Mouse (Mus musculus): ENCODE results near the gene Thnsl1. TPM values are rescaled to one million over a fixed set of nuclear protein-coding genes. Genes with fewer than 3 reads are reported as not detected.

The Thnsl1 gene
- polyA plus RNA-seq, 1 experiment from 2014 or later, result 5.7 TPM

- Histone ChIP-seq H3K4me2 (ENCODE audit: low read depth, low read length) (no peak overlapping the region), H3K27me3 (ENCODE audit: control insufficient read depth, insufficient read depth, low read length) (no peaks in the 10 kb centered on the region), H3K4me1 (ENCODE audit: control insufficient read depth, insufficient read depth, low read length) (no peaks in the 10 kb centered on the region), H3K9me3 (replicated peaks; ENCODE audit: control insufficient read depth, low read length) (no peaks in the 10 kb centered on the region), H3K4me3 (ENCODE audit: low read length) (no peak overlapping the region), H3K27ac (ENCODE audit: low read length) (no peak overlapping the region), H3K36me3 (ENCODE audit: control insufficient read depth, insufficient read depth) (no peaks in the 10 kb centered on the region), H3K9ac (ENCODE audit: low read length) (no peak overlapping the region)
- ATAC-seq (replicated peaks; ENCODE audit: extremely low read depth, insufficient read depth, low FRiP score), result no peak
These were observed 48.8 kb downstream of the Thnsl1 start for GRCm38 (mm10) chr2:21254308-21254707.

GRCm38 (mm10) chr2:21258281-21258680, 52.8 kb downstream of the Thnsl1 start:
- Histone ChIP-seq H3K27me3 (ENCODE audit: control insufficient read depth, insufficient read depth, low read length) (no peaks in the 10 kb centered on the region), H3K36me3 (ENCODE audit: control insufficient read depth, insufficient read depth) (no peaks in the 10 kb centered on the region), H3K9ac (ENCODE audit: low read length) (no peak overlapping the region), H3K27ac (ENCODE audit: low read length) (no peak overlapping the region), H3K4me3 (ENCODE audit: low read length) (no peak overlapping the region), H3K4me1 (ENCODE audit: control insufficient read depth, insufficient read depth, low read length) (peaks cover 8% of the 10 kb centered on the region), H3K4me2 (ENCODE audit: low read depth, low read length) (no peak overlapping the region), H3K9me3 (replicated peaks; ENCODE audit: control insufficient read depth, low read length) (no peaks in the 10 kb centered on the region)
- ATAC-seq (replicated peaks; ENCODE audit: extremely low read depth, insufficient read depth, low FRiP score), result no peak
- WGBS, result 71% methylated on average over 4 of the region's 4 CpGs

DNA sequence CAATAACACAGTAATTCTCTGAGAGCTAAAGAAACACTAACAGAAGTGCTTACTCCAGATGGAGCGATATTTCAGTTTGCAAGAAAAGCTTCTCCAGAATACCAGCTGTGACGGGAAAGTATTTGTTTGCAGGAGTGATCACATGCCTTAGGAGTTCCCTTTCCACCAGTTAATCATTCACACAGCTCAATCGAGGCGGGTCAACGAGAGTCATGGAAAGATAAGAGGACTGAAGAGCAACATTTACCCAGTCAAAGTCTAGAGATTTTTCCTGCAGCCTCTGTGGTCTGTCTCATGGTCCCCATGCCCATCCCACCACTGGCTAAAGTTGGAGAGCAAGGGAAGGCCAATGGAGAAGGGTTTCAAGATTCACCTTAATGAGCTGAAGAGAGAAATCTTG, 53.6 kb downstream of the Thnsl1 start:
- peaks cover 8% of the 10 kb centered on the region for H3K4me1 ChIP-seq (ENCODE audit: control insufficient read depth, insufficient read depth, low read length)
- no peaks in the 10 kb centered on the region for H3K9me3 ChIP-seq (replicated peaks; ENCODE audit: control insufficient read depth, low read length)
- no peak overlapping the region for H3K4me2 ChIP-seq (ENCODE audit: low read depth, low read length)
- H3K27ac ChIP-seq (ENCODE audit: low read length), result no peak overlapping the region
- H3K4me3 ChIP-seq (ENCODE audit: low read length), result no peak overlapping the region
- ATAC-seq (replicated peaks; ENCODE audit: extremely low read depth, insufficient read depth, low FRiP score), result no peak
- H3K9ac ChIP-seq (ENCODE audit: low read length), result no peak overlapping the region
- no peaks in the 10 kb centered on the region for H3K27me3 ChIP-seq (ENCODE audit: control insufficient read depth, insufficient read depth, low read length)
- no peaks in the 10 kb centered on the region for H3K36me3 ChIP-seq (ENCODE audit: control insufficient read depth, insufficient read depth)
- 43% methylated on average over 5 of the region's 5 CpGs for WGBS

DNA sequence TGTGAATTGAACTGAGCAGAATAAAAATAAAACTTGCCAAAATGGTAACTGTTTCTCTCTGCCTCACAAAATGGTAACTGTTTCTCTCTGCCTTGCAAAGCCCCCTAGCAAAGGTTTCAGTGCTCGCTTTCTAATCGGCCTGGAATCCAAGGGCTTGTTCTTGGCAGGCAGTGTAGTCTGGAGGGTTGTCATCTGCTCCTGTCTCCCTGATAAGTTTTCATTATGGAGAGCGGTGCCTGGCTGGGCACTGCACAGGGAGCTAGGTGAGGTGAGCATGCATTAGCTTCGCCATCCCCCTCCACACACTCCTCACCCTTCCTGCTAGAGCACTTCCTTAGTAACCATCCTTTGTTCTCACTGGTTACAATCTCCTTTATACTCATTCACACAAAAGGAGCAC, 54.5 kb downstream of the Thnsl1 start:
- H3K4me2 ChIP-seq (ENCODE audit: low read depth, low read length), result peak overlapping the region; percentile 17; the same call in 1 of the 2 replicates
- H3K9ac ChIP-seq (ENCODE audit: low read length), result no peak overlapping the region
- peak; percentile 60; the same call in 1 of the 2 replicates for ATAC-seq (replicated peaks; ENCODE audit: extremely low read depth, insufficient read depth, low FRiP score)

DNA sequence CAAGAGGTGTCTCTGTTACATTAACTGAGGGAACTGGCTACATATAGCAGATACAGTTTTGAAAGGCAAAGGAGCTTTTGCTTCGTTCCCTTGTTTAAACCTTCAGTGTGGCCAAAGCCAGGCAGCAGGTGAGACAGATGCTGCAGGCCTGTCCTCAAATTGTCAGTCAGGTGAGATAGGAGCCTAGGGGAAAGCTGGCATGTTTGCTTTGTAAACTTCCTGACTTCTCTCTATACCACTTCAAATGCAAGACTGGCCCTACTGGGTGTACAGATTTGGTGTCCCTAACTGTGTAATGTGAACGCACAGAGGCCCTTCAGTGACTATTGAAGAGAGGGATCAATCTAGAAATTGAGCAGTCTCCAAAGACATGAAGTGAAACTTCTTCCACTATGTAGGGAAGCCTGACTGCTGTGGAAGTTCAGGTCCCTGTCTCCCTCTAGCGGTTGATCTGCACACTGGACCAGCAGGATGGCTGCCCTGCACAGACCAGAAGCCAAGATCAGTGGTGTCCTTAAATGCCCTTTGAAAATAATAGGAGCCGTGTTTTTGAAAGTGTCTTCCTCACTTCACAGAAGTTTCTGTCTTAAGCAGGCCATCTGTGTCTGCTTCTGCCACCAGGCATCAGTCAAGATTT, 56.0 kb downstream of the Thnsl1 start:
- Histone ChIP-seq H3K4me3 (ENCODE audit: low read length) (no peak overlapping the region), H3K36me3 (ENCODE audit: control insufficient read depth, insufficient read depth) (no peaks in the 10 kb centered on the region), H3K9me3 (replicated peaks; ENCODE audit: control insufficient read depth, low read length) (no peaks in the 10 kb centered on the region), H3K9ac (ENCODE audit: low read length) (no peak overlapping the region), H3K4me1 (ENCODE audit: control insufficient read depth, insufficient read depth, low read length) (peaks cover 8% of the 10 kb centered on the region), H3K27ac (ENCODE audit: low read length) (no peak overlapping the region), H3K4me2 (ENCODE audit: low read depth, low read length) (no peak overlapping the region), H3K27me3 (ENCODE audit: control insufficient read depth, insufficient read depth, low read length) (no peaks in the 10 kb centered on the region)
- peak; percentile 90 for ATAC-seq (replicated peaks; ENCODE audit: extremely low read depth, insufficient read depth, low FRiP score)
- WGBS, result 18% methylated on average over 4 of the region's 4 CpGs

More for the DNA sequence above, 54.5 kb downstream of the Thnsl1 start:
- no peak overlapping the region for H3K27ac ChIP-seq (ENCODE audit: low read length)
- H3K27me3 ChIP-seq (ENCODE audit: control insufficient read depth, insufficient read depth, low read length), result no peaks in the 10 kb centered on the region
- no peaks in the 10 kb centered on the region for H3K36me3 ChIP-seq (ENCODE audit: control insufficient read depth, insufficient read depth)
- WGBS, result 23% methylated on average over 4 of the region's 4 CpGs
- H3K4me1 ChIP-seq (ENCODE audit: control insufficient read depth, insufficient read depth, low read length), result peaks cover 8% of the 10 kb centered on the region
- H3K9me3 ChIP-seq (replicated peaks; ENCODE audit: control insufficient read depth, low read length), result no peaks in the 10 kb centered on the region
- H3K4me3 ChIP-seq (ENCODE audit: low read length), result no peak overlapping the region

- Histone ChIP-seq H3K4me1 (ENCODE audit: control insufficient read depth, insufficient read depth, low read length) (peaks cover 14% of the 10 kb centered on the region), H3K27me3 (ENCODE audit: control insufficient read depth, insufficient read depth, low read length) (no peaks in the 10 kb centered on the region), H3K36me3 (ENCODE audit: control insufficient read depth, insufficient read depth) (no peaks in the 10 kb centered on the region), H3K4me2 (ENCODE audit: low read depth, low read length) (no peak overlapping the region), H3K27ac (ENCODE audit: low read length) (no peak overlapping the region), H3K4me3 (ENCODE audit: low read length) (no peak overlapping the region), H3K9me3 (replicated peaks; ENCODE audit: control insufficient read depth, low read length) (no peaks in the 10 kb centered on the region), H3K9ac (ENCODE audit: low read length) (no peak overlapping the region)
- WGBS, result 80% methylated on average over 4 of the region's 4 CpGs
- ATAC-seq (replicated peaks; ENCODE audit: extremely low read depth, insufficient read depth, low FRiP score), result no peak
These were observed 58.5 kb downstream of the Thnsl1 start for GRCm38 (mm10) chr2:21264031-21264430.

Other genes with a start within 250 kb of the Thnsl1 start
- 14.8 and 18.6 TPM in 2 replicates for gene Arhgap21, start 236.8 kb upstream of the Thnsl1 start, polyA plus RNA-seq (2015; fragmentation: Nextera tagmentation; extraction: Ambion mirVana)
- 2.0 and 2.2 TPM in 2 replicates for gene Enkur, start 359 bp upstream of the Thnsl1 start, polyA plus RNA-seq (2015; fragmentation: Nextera tagmentation; extraction: Ambion mirVana)
- 0.02 and 0.03 TPM in 2 replicates for gene Gpr158, start 161.8 kb downstream of the Thnsl1 start, polyA plus RNA-seq (2015; fragmentation: Nextera tagmentation; extraction: Ambion mirVana)